Mouse (Mus musculus) heart, postnatal 0 days (tissue): ENCODE results near the gene Anks1. TPM values are rescaled to one million over a fixed set of nuclear protein-coding genes. Genes with fewer than 3 reads are reported as not detected.
"Not testable (repeated sequence)": the region's sequence is repeated elsewhere in the genome, so short reads cannot be mapped to it uniquely, and the experiment has no call there.

Source experiments
- ATAC-seq: fragments of 200-750 bp; cut with Nextera tagmentation; 2 replicates; pipeline ENCODE4 v1.8.0; 2017; ENCODE audit warnings: low read depth, moderate number of reproducible peaks, moderate library complexity; ENCODE audit not compliant: insufficient read depth
- DNase-seq: peaks from one replicate; pipeline ENCODE4 v3.0.0-alpha.2; 2016; ENCODE audit warnings: low spot score
- H3K27ac ChIP-seq: fragments of 300-500 bp; sonication (generic); 2 replicates; pipeline ENCODE4 v1.5.1; 2014; ENCODE audit warnings: low read depth, mild to moderate bottlenecking
- H3K27me3 ChIP-seq: fragments of 300-500 bp; sonication (generic); 2 replicates; pipeline ENCODE4 v1.6.1; 2014; ENCODE audit warnings: low read length, mixed read lengths; ENCODE audit not compliant: control insufficient read depth, insufficient read depth
- H3K36me3 ChIP-seq: fragments of 300-500 bp; sonication (generic); replicated peaks from 2 replicates; pipeline ENCODE4 v1.6.1; 2014; ENCODE audit warnings: low read length, mixed read lengths; ENCODE audit not compliant: control insufficient read depth, insufficient read depth
- H3K4me1 ChIP-seq: fragments of 300-500 bp; sonication (generic); 2 replicates; pipeline ENCODE4 v1.6.1; 2014; ENCODE audit warnings: antibody characterized with exemption; ENCODE audit not compliant: control insufficient read depth, insufficient read depth
- H3K4me2 ChIP-seq: fragments of 300-500 bp; sonication (generic); 2 replicates; pipeline ENCODE4 v1.6.1; 2014; ENCODE audit warnings: low read depth, mild to moderate bottlenecking, low read length, moderate library complexity
- H3K4me3 ChIP-seq: fragments of 300-500 bp; sonication (generic); 2 replicates; pipeline ENCODE4 v1.5.1; 2014; ENCODE audit warnings: low read depth, low read length
- H3K9ac ChIP-seq: fragments of 300-500 bp; sonication (generic); replicated peaks from 2 replicates; pipeline ENCODE4 v1.6.1; 2014; ENCODE audit warnings: low read depth, low read length, mixed read lengths
- H3K9me3 ChIP-seq: fragments of 300-500 bp; sonication (generic); replicated peaks from 2 replicates; pipeline ENCODE4 v1.6.1; 2016; ENCODE audit warnings: low read length; ENCODE audit not compliant: control insufficient read depth
- CTCF ChIP-seq: IDR thresholded peaks from 2 replicates; pipeline ENCODE4 v1.5.1; 2016; ENCODE audit warnings: antibody characterized with exemption, control low read depth, low read depth
- EP300 ChIP-seq: IDR thresholded peaks from 2 replicates; pipeline ENCODE4 v1.6.1; 2016; ENCODE audit warnings: antibody characterized with exemption, low read depth
- WGBS: fragments of 180-500 bp; shearing (Covaris S2); extraction: QIAGEN DNeasy Blood & Tissue Kit; methylation state at CpG from one replicate; pipeline ENCODE4 v1.1.7; 2014; 5-methylcytosine and 5-hydroxymethylcytosine counted together
- polyA plus RNA-seq: library from polyadenylated mRNA; unstranded; fragments of >200 nt; fragmentation: Nextera tagmentation; extraction: Ambion mirVana; gene quantifications from 2 replicates; pipeline ENCODE4 v1.2.1, GENCODE M21; 2015
- total RNA-seq: library from RNA; depleted of rRNA; stranded (reverse); fragments of >200 nt; gene quantifications from 2 replicates; pipeline ENCODE4 v1.2.3, GENCODE M21; 2014; ENCODE audit warnings: low replicate concordance

The Anks1 gene
- total and polyA plus RNA-seq, 2 experiments from 2014 or later = 11.0 to 55.4 TPM

GRCm38 (mm10) chr17:27960128-27961111 is 51.3 kb downstream of the Anks1 start:
- Histone ChIP-seq H3K4me1 (peaks cover 17% of the 10 kb centered on the region), H3K36me3 (no peaks in the 10 kb centered on the region), H3K4me3 (no peak overlapping the region), H3K4me2 (no peak overlapping the region), H3K9me3 (no peaks in the 10 kb centered on the region), H3K27ac (no peak overlapping the region), H3K27me3 (no peaks in the 10 kb centered on the region), H3K9ac (no peak overlapping the region)
- TF ChIP-seq CTCF = no peak
- TF ChIP-seq EP300 = no peak
- WGBS = 81% methylated on average over 21 of the region's 21 CpGs
- DNase-seq (no peak), ATAC-seq (no peak)

GRCm38 (mm10) chr17:27963120-27963519 is 54.0 kb downstream of the Anks1 start:
- H3K27ac ChIP-seq, H3K27me3 ChIP-seq, ATAC-seq, H3K4me3 ChIP-seq, H3K9ac ChIP-seq, H3K9me3 ChIP-seq, H3K4me2 ChIP-seq, DNase-seq, H3K36me3 ChIP-seq: not testable (repeated sequence)
- WGBS = 92% methylated on average over 7 of the region's 7 CpGs
- peaks cover 21% of the 10 kb centered on the region for H3K4me1 ChIP-seq

GRCm38 (mm10) chr17:27964607-27965006 is 55.5 kb downstream of the Anks1 start:
- no peak overlapping the region for H3K4me3 ChIP-seq
- no peak overlapping the region for H3K27ac ChIP-seq
- no peak overlapping the region for H3K4me2 ChIP-seq
- WGBS = 69% methylated on average over 4 of the region's 4 CpGs
- ATAC-seq (no peak), DNase-seq (no peak)
- no peak overlapping the region for H3K9ac ChIP-seq
- no peaks in the 10 kb centered on the region for H3K36me3 ChIP-seq
- TF ChIP-seq EP300 (no peak), CTCF (no peak)
- H3K9me3 ChIP-seq = no peaks in the 10 kb centered on the region
- no peaks in the 10 kb centered on the region for H3K27me3 ChIP-seq
- peaks cover 36% of the 10 kb centered on the region for H3K4me1 ChIP-seq

- no peak overlapping the region for H3K27ac ChIP-seq
- H3K9me3 ChIP-seq = no peaks in the 10 kb centered on the region
- WGBS = 88% methylated on average over 10 of the region's 10 CpGs
- H3K4me1 ChIP-seq = peaks cover 43% of the 10 kb centered on the region
- no peaks in the 10 kb centered on the region for H3K36me3 ChIP-seq
- DNase-seq (no peak), ATAC-seq (no peak)
- H3K27me3 ChIP-seq = no peaks in the 10 kb centered on the region
- no peak for TF ChIP-seq CTCF
- TF ChIP-seq EP300 = no peak
- no peak overlapping the region for H3K4me3 ChIP-seq
- no peak overlapping the region for H3K4me2 ChIP-seq
- H3K9ac ChIP-seq = no peak overlapping the region
Observed at GRCm38 (mm10) chr17:27965292-27965691, 56.2 kb downstream of the Anks1 start.

- Histone ChIP-seq H3K4me2 (no peak overlapping the region), H3K4me3 (no peak overlapping the region), H3K27me3 (no peaks in the 10 kb centered on the region), H3K9me3 (no peaks in the 10 kb centered on the region), H3K27ac (no peak overlapping the region), H3K36me3 (no peaks in the 10 kb centered on the region), H3K4me1 (peaks cover 47% of the 10 kb centered on the region), H3K9ac (no peak overlapping the region)
- no peak for ATAC-seq
- TF ChIP-seq EP300 (no peak), CTCF (no peak)
- WGBS = 75% methylated on average over 4 of the region's 4 CpGs
- DNase-seq = no peak
Observed at GRCm38 (mm10) chr17:27966056-27966455, 57.0 kb downstream of the Anks1 start.
